Mouse (Mus musculus): ENCODE data around the gene Mob3c. TPM values are rescaled to one million over a fixed set of nuclear protein-coding genes. Genes with fewer than 3 reads are reported as not detected.

The Mob3c gene
- polyA plus RNA-seq, 1 experiment from 2014 or later: 8.3 TPM

DNA sequence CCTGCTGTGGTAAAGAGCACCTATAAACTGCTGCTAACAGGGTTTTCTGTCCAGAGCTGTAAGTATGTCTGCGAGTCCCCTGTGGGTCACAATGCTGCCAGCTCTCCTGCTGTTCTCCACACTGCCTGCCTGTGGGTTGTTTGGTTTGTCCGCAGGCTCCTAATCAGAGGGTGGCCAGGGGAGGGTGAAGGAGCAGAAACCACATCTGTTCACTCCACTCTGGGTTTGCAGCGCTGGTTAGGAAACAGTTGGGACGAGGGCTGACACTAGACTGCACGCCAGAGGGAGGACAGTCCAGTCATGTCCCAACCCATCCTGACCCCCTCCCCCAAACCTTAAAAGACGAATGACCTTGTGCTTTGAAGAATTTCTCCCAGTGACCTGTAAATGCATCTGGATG, 27.2 kb downstream of the Mob3c start:
- Histone ChIP-seq H3K36me3 (peaks cover 88% of the 10 kb centered on the region), H3K4me2 (peak overlapping the region; percentile 59), H3K4me1 (peaks cover 81% of the 10 kb centered on the region), H3K27me3 (replicated peaks) (no peaks in the 10 kb centered on the region), H3K27ac (peak overlapping the region; percentile 90), H3K4me3 (no peak overlapping the region), H3K9ac (peak overlapping the region; percentile 40), H3K9me3 (replicated peaks) (no peaks in the 10 kb centered on the region)
- ATAC-seq: peak; percentile 21; the same call in 1 of the 2 replicates
- WGBS (ENCODE audit: insufficient replicate concordance): 21% methylated on average over 6 of the region's 6 CpGs

DNA sequence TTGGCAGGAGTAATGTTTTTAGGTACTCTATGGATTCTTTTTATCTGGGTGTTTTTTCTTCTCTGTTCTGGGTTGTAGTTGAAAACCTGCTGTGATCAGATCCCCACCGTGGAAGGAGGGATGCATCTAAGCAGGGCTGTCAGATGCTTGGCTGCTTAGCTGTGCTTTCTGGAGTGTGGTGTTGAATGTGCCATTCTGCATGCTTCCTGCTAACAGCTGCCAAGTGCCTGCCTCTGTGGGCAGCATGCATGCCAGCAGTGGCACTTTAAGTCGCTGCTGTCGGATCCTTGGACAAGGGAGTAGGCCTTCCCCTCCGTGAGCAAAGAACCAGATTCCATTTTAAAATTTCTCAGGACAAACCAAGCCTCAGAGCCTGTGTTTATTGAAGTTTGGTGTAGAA, 27.7 kb downstream of the Mob3c start:
- no peak for ATAC-seq
- peak overlapping the region; percentile 90 for H3K27ac ChIP-seq
- no peaks in the 10 kb centered on the region for H3K9me3 ChIP-seq (replicated peaks)
- peak overlapping the region; percentile 12; the same call in 1 of the 2 replicates for H3K4me3 ChIP-seq
- WGBS (ENCODE audit: insufficient replicate concordance): 76% methylated on average over 4 of the region's 4 CpGs
- peaks cover 76% of the 10 kb centered on the region for H3K4me1 ChIP-seq
- peak overlapping the region; percentile 40 for H3K9ac ChIP-seq
- H3K4me2 ChIP-seq: peak overlapping the region; percentile 59
- H3K36me3 ChIP-seq: peaks cover 88% of the 10 kb centered on the region
- no peaks in the 10 kb centered on the region for H3K27me3 ChIP-seq (replicated peaks)

DNA sequence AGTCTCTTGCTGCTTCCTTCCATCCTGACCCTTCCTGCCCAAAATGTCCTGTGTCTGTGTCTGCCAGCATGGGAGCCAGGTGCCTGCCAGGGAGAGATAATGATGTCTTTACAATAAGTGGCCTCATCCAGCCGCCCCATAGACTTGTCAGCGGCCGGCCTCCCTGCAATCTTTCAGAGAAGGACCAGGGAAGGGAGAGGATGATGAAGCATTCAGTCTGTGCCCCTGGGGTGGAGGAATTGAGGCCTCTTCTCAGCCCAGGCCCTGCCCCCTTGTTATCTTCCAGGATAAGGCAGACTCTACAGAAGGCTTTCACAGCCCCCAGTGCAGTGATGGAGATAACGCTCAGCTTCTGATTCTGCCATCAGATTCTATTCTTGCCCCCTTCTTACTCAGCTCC, 28.4 kb downstream of the Mob3c start:
- H3K4me3 ChIP-seq: peak overlapping the region; percentile 12; the same call in 1 of the 2 replicates
- H3K36me3 ChIP-seq: peaks cover 88% of the 10 kb centered on the region
- no peaks in the 10 kb centered on the region for H3K27me3 ChIP-seq (replicated peaks)
- ATAC-seq: peak; percentile 97
- peak overlapping the region; percentile 90 for H3K27ac ChIP-seq
- H3K9ac ChIP-seq: peak overlapping the region; percentile 40; the same call in 1 of the 2 replicates
- WGBS (ENCODE audit: insufficient replicate concordance): 17% methylated on average over 4 of the region's 4 CpGs
- peak overlapping the region; percentile 59 for H3K4me2 ChIP-seq
- no peaks in the 10 kb centered on the region for H3K9me3 ChIP-seq (replicated peaks)
- peaks cover 69% of the 10 kb centered on the region for H3K4me1 ChIP-seq

DNA sequence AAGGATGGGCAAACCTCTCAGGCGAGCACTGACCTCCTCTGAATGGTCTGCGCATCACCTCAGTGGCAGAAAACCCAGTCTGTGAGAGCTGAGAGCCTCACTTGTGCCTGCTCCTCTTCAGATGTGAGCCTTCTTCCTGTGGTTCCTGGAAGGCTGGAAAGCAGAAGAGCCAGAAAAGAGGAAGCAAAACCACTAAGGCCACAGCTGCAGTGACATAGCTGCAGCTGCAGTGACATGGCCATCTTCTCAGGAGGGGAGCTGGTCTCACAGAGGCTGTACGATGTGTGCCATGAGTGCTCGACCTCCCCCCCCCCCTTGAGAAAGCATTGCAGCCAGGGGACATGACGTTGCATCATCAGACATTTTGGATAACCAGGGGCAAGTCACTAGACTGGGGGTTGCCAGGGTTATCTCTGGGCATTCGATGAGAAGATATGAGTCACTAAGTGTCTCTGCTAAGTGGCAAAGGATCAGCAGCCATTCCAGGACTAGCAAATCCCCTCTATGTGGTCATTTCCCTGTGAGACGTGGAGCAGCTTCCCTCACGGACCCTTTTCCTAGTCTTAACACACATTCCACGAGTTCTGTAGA, 29.5 kb downstream of the Mob3c start:
- peak overlapping the region; percentile 28; the same call in 1 of the 2 replicates for H3K9ac ChIP-seq
- 56% methylated on average over 9 of the region's 9 CpGs for WGBS (ENCODE audit: insufficient replicate concordance)
- H3K27ac ChIP-seq: peak overlapping the region; percentile 90
- no peak overlapping the region for H3K4me3 ChIP-seq
- peak overlapping the region; percentile 59 for H3K4me2 ChIP-seq
- no peaks in the 10 kb centered on the region for H3K27me3 ChIP-seq (replicated peaks)
- peaks cover 88% of the 10 kb centered on the region for H3K36me3 ChIP-seq
- ATAC-seq: no peak
- H3K4me1 ChIP-seq: peaks cover 61% of the 10 kb centered on the region
- H3K9me3 ChIP-seq (replicated peaks): no peaks in the 10 kb centered on the region

DNA sequence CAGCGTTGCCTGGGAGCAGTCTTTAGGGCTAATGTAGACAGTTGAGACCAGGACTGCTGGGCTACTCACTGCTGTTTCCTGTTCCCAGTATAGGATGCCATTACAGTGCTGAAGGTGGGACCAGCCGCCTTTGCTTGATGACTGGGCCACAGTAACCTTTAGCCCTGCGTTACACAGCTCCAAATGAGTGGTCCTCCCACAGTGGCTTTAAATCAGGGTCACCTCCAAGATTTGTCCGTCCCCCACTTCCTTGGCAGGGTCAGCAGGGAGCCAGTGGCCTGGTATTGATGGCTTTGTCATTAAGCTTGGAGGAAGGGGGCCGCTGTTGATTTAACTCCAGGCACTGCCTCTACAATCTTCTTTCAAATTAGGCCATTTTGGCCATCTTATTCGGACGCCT, 35.5 kb downstream of the Mob3c start:
- no peak for ATAC-seq
- peaks cover 98% of the 10 kb centered on the region for H3K36me3 ChIP-seq
- H3K27me3 ChIP-seq (replicated peaks): no peaks in the 10 kb centered on the region

DNA sequence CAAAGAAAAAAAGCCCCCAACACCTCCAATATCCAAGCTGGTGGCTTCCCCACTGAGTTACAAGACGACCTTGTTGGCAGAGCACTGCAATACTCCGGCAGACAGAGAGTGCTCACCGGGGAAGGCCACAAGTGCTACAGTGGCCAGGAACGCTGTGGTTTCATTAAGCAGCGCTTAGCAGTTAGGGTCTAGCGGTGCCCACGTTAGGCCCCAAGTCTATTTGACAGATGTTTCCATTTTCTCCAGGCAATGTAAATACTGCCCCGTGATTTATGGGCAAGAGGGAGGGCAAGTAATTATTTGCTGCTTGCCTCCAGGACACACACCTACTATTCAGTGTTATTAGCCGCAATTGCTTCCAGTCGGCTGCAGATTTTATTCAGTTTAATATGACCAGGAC, 36.0 kb downstream of the Mob3c start:
- Histone ChIP-seq H3K4me3 (no peak overlapping the region), H3K27me3 (replicated peaks) (no peaks in the 10 kb centered on the region), H3K4me2 (no peak overlapping the region), H3K9ac (no peak overlapping the region), H3K36me3 (peaks cover 98% of the 10 kb centered on the region), H3K4me1 (peaks cover 7% of the 10 kb centered on the region), H3K27ac (no peak overlapping the region), H3K9me3 (replicated peaks) (no peaks in the 10 kb centered on the region)
- WGBS (ENCODE audit: insufficient replicate concordance): 78% methylated on average over 10 of the region's 10 CpGs
- ATAC-seq: no peak

More for the DNA sequence above, 35.5 kb downstream of the Mob3c start:
- H3K27ac ChIP-seq: no peak overlapping the region
- H3K9ac ChIP-seq: no peak overlapping the region
- H3K4me2 ChIP-seq: no peak overlapping the region
- peaks cover 13% of the 10 kb centered on the region for H3K4me1 ChIP-seq
- WGBS (ENCODE audit: insufficient replicate concordance): 88% methylated on average over 7 of the region's 7 CpGs
- no peak overlapping the region for H3K4me3 ChIP-seq
- H3K9me3 ChIP-seq (replicated peaks): no peaks in the 10 kb centered on the region

DNA sequence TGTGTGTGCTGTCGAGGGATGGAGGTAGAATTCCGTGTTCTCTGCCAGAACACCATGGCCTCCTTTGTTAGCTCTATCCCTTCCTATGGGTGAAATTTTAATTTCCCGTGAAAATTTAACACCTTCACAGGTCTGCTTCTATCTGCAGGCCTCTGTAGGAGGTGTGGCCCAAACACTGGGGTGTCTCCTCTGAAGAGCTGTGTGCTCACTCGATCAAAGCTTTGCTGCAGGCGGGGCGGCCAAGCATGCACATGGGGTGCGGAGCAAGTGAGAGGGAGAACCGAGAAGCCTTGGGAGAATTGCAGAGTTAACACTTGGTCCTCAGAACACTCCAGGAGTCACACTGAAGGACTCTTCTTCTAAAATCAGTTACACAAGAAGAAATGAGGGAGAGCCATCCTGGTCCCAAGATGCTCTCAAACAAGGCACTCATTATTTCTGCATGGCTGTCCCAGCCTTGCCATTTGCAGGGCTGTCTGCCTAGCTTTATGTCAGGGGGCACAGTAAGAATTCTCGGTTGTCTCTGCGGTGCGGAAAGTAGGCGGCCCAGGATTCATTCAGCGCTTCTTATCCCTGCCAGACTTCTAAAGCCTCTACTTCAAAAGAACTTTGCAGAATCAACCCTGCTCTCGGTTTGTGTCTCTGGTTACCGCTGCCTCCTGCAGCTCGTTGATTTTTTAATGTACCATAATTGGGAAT, 41.8 kb downstream of the Mob3c start:
- 73% methylated on average over 16 of the region's 16 CpGs for WGBS (ENCODE audit: insufficient replicate concordance)
- peaks cover 97% of the 10 kb centered on the region for H3K36me3 ChIP-seq
- ATAC-seq: no peak

DNA sequence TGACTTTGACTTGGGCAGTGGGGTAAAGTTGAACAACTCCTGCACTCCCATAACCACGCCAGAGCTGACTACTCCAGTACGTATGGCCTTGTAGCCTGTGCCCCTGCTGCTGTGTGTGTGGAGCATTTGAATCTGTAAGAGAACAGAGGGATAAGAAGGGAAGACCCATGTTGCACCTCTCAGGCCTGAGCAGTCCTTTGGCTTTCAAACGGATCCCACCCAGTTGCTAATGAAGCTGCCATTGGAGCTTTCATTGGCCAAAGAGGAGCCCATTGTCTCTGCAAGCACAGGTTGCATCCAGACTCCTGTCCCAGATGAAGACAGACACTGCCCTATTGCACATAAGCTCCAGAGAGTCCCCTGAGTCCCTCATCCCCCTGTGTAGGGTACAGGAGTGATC, 45.3 kb downstream of the Mob3c start:
- H3K9me3 ChIP-seq (replicated peaks): no peaks in the 10 kb centered on the region
- H3K27ac ChIP-seq: no peak overlapping the region
- peaks cover 99% of the 10 kb centered on the region for H3K36me3 ChIP-seq
- no peak overlapping the region for H3K4me3 ChIP-seq
- H3K4me1 ChIP-seq: 0 out of 2 replicates have a peak, but pooled peaks cover 4% of the 10 kb centered on the region
- H3K9ac ChIP-seq: no peak overlapping the region
- H3K4me2 ChIP-seq: no peak overlapping the region
- ATAC-seq: no peak
- 87% methylated on average over 3 of the region's 3 CpGs for WGBS (ENCODE audit: insufficient replicate concordance)
- H3K27me3 ChIP-seq (replicated peaks): no peaks in the 10 kb centered on the region

More for the DNA sequence above, 41.8 kb downstream of the Mob3c start:
- Histone ChIP-seq H3K4me3 (no peak overlapping the region), H3K9me3 (replicated peaks) (no peaks in the 10 kb centered on the region), H3K4me1 (no peaks in the 10 kb centered on the region), H3K27ac (no peak overlapping the region), H3K27me3 (replicated peaks) (no peaks in the 10 kb centered on the region), H3K9ac (no peak overlapping the region), H3K4me2 (no peak overlapping the region)

DNA sequence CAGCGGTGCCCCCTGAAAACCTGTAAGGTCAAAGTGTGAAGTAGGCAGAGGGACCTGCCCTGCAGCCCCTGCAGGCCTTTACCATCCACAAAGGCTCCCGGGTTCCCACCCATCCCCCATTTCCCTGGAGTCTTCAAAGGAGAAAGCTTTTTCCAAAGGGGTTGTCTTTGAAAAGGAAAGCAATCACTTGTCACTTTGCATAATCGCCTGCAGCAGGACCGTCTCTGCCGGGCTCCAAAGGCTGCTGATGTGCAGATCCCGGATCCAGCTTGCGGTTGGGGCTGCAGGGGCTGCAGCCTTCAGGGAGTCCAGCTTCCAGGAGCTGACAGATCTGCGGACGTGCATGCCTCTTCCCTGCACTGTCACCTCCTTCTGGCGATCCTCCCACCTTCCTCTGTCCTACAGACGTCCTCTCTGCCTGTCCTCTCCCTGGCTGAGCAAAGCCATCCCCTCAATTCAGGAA, 50.4 kb downstream of the Mob3c start:
- no peak for ATAC-seq
- Histone ChIP-seq H3K4me2 (no peak overlapping the region), H3K4me1 (0 out of 2 replicates have a peak, but pooled peaks cover 4% of the 10 kb centered on the region), H3K27ac (no peak overlapping the region), H3K9me3 (replicated peaks) (no peaks in the 10 kb centered on the region), H3K36me3 (peaks cover 55% of the 10 kb centered on the region), H3K27me3 (replicated peaks) (peaks cover 10% of the 10 kb centered on the region), H3K4me3 (no peak overlapping the region), H3K9ac (no peak overlapping the region; the same call in 1 of the 2 replicates)
- 44% methylated on average over 11 of the region's 11 CpGs for WGBS (ENCODE audit: insufficient replicate concordance)

DNA sequence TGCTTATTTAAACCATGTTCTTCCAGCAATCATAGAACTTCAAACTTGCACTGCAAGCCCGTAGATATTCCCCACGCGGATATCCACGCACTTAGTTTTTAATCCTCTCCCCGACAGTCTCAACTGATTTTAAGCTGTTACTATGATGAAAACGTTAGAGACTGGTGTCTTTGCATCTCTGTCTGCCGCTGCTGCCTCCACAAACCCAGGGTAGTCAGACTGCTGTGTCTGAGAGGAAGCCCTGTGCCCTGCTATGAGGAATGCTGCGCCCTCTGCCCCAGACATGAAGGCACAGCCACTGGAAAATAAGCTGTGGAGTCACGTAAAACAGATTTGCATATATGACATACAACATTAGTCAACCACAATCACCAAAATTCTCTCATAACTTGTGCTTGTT, 50.9 kb downstream of the Mob3c start:
- Histone ChIP-seq H3K4me2 (no peak overlapping the region), H3K27me3 (replicated peaks) (peaks cover 16% of the 10 kb centered on the region), H3K9ac (no peak overlapping the region), H3K36me3 (peaks cover 50% of the 10 kb centered on the region), H3K9me3 (replicated peaks) (no peaks in the 10 kb centered on the region), H3K27ac (no peak overlapping the region), H3K4me1 (0 out of 2 replicates have a peak, but pooled peaks cover 4% of the 10 kb centered on the region), H3K4me3 (no peak overlapping the region)
- 59% methylated on average over 9 of the region's 9 CpGs for WGBS (ENCODE audit: insufficient replicate concordance)
- no peak for ATAC-seq

DNA sequence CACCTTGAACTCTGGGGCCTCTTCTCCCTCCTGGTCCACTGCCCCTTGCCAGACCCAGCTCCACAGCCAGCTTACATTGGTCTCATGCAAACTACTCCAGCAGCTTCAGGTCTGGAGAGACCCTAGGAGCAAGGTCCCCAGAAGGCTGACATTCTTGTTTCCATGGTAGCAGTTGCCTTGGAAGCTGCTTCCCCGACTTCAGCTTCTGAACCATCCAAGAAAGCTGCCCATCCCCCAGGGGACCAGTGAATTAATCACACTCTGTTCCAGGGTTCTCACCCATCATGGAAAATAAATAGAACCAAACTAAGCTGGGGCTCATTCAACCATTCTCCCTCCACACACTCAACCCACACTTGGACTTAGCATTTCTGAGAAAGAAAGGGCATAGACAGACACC, 53.3 kb downstream of the Mob3c start:
- Histone ChIP-seq H3K27ac (no peak overlapping the region), H3K4me3 (no peak overlapping the region), H3K9ac (no peak overlapping the region), H3K36me3 (peaks cover 26% of the 10 kb centered on the region), H3K9me3 (replicated peaks) (no peaks in the 10 kb centered on the region), H3K4me1 (0 out of 2 replicates have a peak, but pooled peaks cover 4% of the 10 kb centered on the region), H3K27me3 (replicated peaks) (peaks cover 29% of the 10 kb centered on the region), H3K4me2 (no peak overlapping the region)
- ATAC-seq: no peak
- 46% methylated on average over 1 of the region's 1 CpGs for WGBS (ENCODE audit: insufficient replicate concordance)

DNA sequence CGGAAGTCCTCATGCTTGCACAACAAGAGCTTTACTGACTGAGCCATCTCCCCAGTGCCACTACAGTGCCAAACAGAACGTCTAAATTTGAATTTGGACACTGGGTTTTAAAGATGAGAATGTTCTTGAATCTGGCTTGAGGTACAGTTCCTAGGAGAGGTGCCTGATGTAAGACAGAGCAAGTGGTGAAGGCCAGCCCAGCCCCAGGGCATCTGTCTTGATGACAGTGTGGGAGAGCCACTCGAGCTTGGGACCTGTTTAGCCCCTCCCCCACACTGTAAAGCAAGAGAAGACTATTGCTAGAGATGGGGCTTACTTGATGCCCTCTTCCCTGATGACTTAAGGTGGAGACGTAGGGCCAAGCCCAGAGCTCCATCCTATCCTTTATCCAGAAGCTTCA, 54.3 kb downstream of the Mob3c start:
- H3K27me3 ChIP-seq (replicated peaks): peaks cover 37% of the 10 kb centered on the region
- H3K4me1 ChIP-seq: 0 out of 2 replicates have a peak, but pooled peaks cover 4% of the 10 kb centered on the region
- H3K9me3 ChIP-seq (replicated peaks): no peaks in the 10 kb centered on the region
- H3K27ac ChIP-seq: no peak overlapping the region
- no peak overlapping the region for H3K9ac ChIP-seq
- 43% methylated on average over 4 of the region's 4 CpGs for WGBS (ENCODE audit: insufficient replicate concordance)
- peaks cover 16% of the 10 kb centered on the region for H3K36me3 ChIP-seq
- no peak overlapping the region for H3K4me3 ChIP-seq
- ATAC-seq: no peak
- no peak overlapping the region for H3K4me2 ChIP-seq
